Mouse (Mus musculus) forebrain, embryonic 11.5 days (tissue): ENCODE results near the gene Slc27a5. TPM values are rescaled to one million over a fixed set of nuclear protein-coding genes. Genes with fewer than 3 reads are reported as not detected.

Source experiments
- ATAC-seq: fragments of 200-750 bp; cut with Nextera tagmentation; replicated peaks from 2 replicates; pipeline ENCODE4 v1.8.0; 2017; ENCODE audit warnings: moderate TSS enrichment; ENCODE audit not compliant: low FRiP score
- DNase-seq: peaks from one replicate; pipeline ENCODE4 v3.0.0-alpha.2; 2017; ENCODE audit warnings: low spot score
- H3K27ac ChIP-seq: fragments of 300-500 bp; sonication (generic); 2 replicates; pipeline ENCODE4 v1.5.1; 2014; ENCODE audit warnings: low read depth, low read length
- H3K27me3 ChIP-seq: fragments of 300-500 bp; sonication (generic); 2 replicates; pipeline ENCODE4 v1.6.1; 2014; ENCODE audit warnings: mild to moderate bottlenecking, low read length, mixed read lengths; ENCODE audit not compliant: control insufficient read depth, insufficient read depth
- H3K36me3 ChIP-seq: fragments of 300-500 bp; sonication (generic); 2 replicates; pipeline ENCODE4 v1.6.1; 2014; ENCODE audit warnings: mild to moderate bottlenecking, low read length, moderate library complexity, mixed read lengths; ENCODE audit not compliant: control insufficient read depth, insufficient read depth
- H3K4me1 ChIP-seq: fragments of 300-500 bp; sonication (generic); replicated peaks from 2 replicates; pipeline ENCODE4 v1.6.1; 2014; ENCODE audit warnings: low read length, mixed read lengths; ENCODE audit not compliant: control insufficient read depth, insufficient read depth
- H3K4me2 ChIP-seq: fragments of 300-500 bp; sonication (generic); 2 replicates; pipeline ENCODE4 v1.6.1; 2014; ENCODE audit warnings: low read depth, mild to moderate bottlenecking, low read length, moderate library complexity, mixed read lengths; ENCODE audit not compliant: severe bottlenecking
- H3K4me3 ChIP-seq: fragments of 300-500 bp; sonication (generic); 2 replicates; pipeline ENCODE4 v1.5.1; 2014; ENCODE audit warnings: low read depth, low read length
- H3K9ac ChIP-seq: fragments of 300-500 bp; sonication (generic); 2 replicates; pipeline ENCODE4 v1.6.1; 2014; ENCODE audit warnings: low read length
- H3K9me3 ChIP-seq: fragments of 300-500 bp; sonication (generic); 2 replicates; pipeline ENCODE4 v1.6.1; 2016; ENCODE audit warnings: low read length, mixed read lengths; ENCODE audit not compliant: control insufficient read depth
- WGBS: fragments of 180-500 bp; shearing (Covaris S2); extraction: QIAGEN DNeasy Blood & Tissue Kit; methylation state at CpG from one replicate; pipeline ENCODE4 v1.1.7; 2014; 5-methylcytosine and 5-hydroxymethylcytosine counted together
- polyA plus RNA-seq: library from polyadenylated mRNA; unstranded; fragments of >200 nt; fragmentation: Nextera tagmentation; extraction: Ambion mirVana; gene quantifications from 2 replicates; pipeline ENCODE4 v1.2.1, GENCODE M21; 2014

Gene Slc27a5
- polyA plus RNA-seq, 1 experiment from 2014 or later, result 0.13 TPM

DNA sequence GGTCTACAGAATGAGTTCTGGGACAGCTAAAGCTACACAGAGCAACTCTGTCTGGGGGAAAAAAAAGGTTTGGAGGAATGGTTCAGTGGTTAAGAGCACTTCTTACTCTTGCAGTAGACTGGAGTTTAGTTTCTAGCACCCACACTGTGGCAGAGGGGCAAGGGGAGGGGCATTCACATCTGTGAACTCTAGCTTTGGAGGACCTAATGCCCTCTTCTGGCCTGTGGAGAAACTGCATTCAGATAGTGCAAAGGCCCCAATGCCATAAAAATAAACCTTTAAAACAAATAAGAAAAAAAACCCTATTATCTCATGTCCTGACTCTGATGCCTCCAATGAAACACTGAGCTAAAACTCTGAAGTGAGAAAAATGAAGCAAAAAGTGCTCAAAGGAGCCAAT is 54.5 kb downstream of the Slc27a5 start:
- Histone ChIP-seq H3K4me3 (no peak overlapping the region), H3K27ac (no peak overlapping the region), H3K4me2 (no peak overlapping the region), H3K9me3 (no peaks in the 10 kb centered on the region), H3K9ac (no peak overlapping the region), H3K27me3 (no peaks in the 10 kb centered on the region), H3K4me1 (no peaks in the 10 kb centered on the region), H3K36me3 (no peaks in the 10 kb centered on the region)
- ATAC-seq, result no peak
- DNase-seq, result no peak

DNA sequence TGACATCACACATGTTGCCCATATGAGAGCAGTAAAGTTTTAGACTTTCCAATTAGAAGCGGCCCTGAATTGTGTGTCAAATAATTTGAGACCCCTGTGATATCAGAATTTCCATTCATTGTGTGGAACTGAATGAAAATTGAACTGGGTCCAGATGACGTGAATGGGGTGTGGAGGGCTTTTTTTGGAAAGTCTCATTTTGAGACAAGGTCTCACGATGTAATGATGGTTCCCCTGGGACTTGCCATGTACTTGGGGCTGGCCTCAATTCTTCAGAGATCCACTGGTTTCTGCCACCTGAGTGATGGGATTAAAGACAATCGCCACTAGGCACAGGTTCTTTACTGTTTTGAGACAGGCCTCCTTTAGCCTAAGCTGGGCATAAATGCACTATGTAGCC is 57.4 kb downstream of the Slc27a5 start:
- H3K9me3 ChIP-seq, result no peaks in the 10 kb centered on the region
- H3K27ac ChIP-seq, result no peak overlapping the region
- no peak overlapping the region for H3K9ac ChIP-seq
- H3K36me3 ChIP-seq, result no peaks in the 10 kb centered on the region
- DNase-seq (no peak), ATAC-seq (no peak)
- no peak overlapping the region for H3K4me2 ChIP-seq
- H3K4me3 ChIP-seq, result no peak overlapping the region
- H3K27me3 ChIP-seq, result no peaks in the 10 kb centered on the region
- 83% methylated on average over 4 of the region's 4 CpGs for WGBS
- no peaks in the 10 kb centered on the region for H3K4me1 ChIP-seq

Other genes with a start within 250 kb of the Slc27a5 start
- gene Zscan18, start 194.6 kb downstream of the Slc27a5 start, polyA plus RNA-seq, result 12.3 and 13.3 TPM in 2 replicates
- gene Zfp329, start 179.3 kb downstream of the Slc27a5 start, polyA plus RNA-seq, result 27.5 and 28.9 TPM in 2 replicates
- gene Zfp110, start 163.4 kb downstream of the Slc27a5 start, polyA plus RNA-seq, result 32.3 and 32.9 TPM in 2 replicates
- gene Zfp128, start 117.0 kb downstream of the Slc27a5 start, polyA plus RNA-seq, result 5.3 and 6.2 TPM in 2 replicates
- 20.2 and 23.4 TPM in 2 replicates for gene Zscan22, start 100.4 kb downstream of the Slc27a5 start, polyA plus RNA-seq
- 800 and 844 TPM in 2 replicates for gene Rps5, start 75.9 kb downstream of the Slc27a5 start, polyA plus RNA-seq
- gene Rnf225, start 70.8 kb downstream of the Slc27a5 start, polyA plus RNA-seq, result 1.3 and 1.6 TPM in 2 replicates
- gene Zfp324, start 32.4 kb downstream of the Slc27a5 start, polyA plus RNA-seq, result 10.8 and 11.2 TPM in 2 replicates
- gene Zfp446, start 20.3 kb downstream of the Slc27a5 start, polyA plus RNA-seq, result 12.8 and 14.6 TPM in 2 replicates
- gene Trim28, start 922 bp upstream of the Slc27a5 start, polyA plus RNA-seq, result 507 and 586 TPM in 2 replicates
- 31.9 and 37.3 TPM in 2 replicates for gene Zbtb45, start 11.8 kb upstream of the Slc27a5 start, polyA plus RNA-seq
- gene Chmp2a, start 36.6 kb upstream of the Slc27a5 start, polyA plus RNA-seq, result 114 and 127 TPM in 2 replicates
- gene Ube2m, start 40.1 kb upstream of the Slc27a5 start, polyA plus RNA-seq, result 165 and 183 TPM in 2 replicates
- gene Mzf1, start 56.6 kb upstream of the Slc27a5 start, polyA plus RNA-seq, result 3.8 and 4.0 TPM in 2 replicates
- not detected in 2 replicates for gene Vmn1r85, start 97.0 kb upstream of the Slc27a5 start, polyA plus RNA-seq
- not detected in 2 replicates for gene Vmn1r86, start 121.7 kb upstream of the Slc27a5 start, polyA plus RNA-seq
- not detected in 2 replicates for gene Vmn1r87, start 142.0 kb upstream of the Slc27a5 start, polyA plus RNA-seq
- gene Vmn1r88, start 161.4 kb upstream of the Slc27a5 start, polyA plus RNA-seq, result 0.03 TPM in 1 of 2 replicates, not detected in the other
- not detected in 2 replicates for gene Vmn1r89, start 214.8 kb upstream of the Slc27a5 start, polyA plus RNA-seq